Mouse (Mus musculus): ENCODE results near the gene Dyrk1a. TPM values are rescaled to one million over a fixed set of nuclear protein-coding genes. Genes with fewer than 3 reads are reported as not detected.
A peak's percentile ranks its signal among the peaks of the same experiment; 100 is the strongest.

The Dyrk1a gene
- polyA plus RNA-seq, 1 experiment from 2014 or later, result 9.4 TPM

DNA sequence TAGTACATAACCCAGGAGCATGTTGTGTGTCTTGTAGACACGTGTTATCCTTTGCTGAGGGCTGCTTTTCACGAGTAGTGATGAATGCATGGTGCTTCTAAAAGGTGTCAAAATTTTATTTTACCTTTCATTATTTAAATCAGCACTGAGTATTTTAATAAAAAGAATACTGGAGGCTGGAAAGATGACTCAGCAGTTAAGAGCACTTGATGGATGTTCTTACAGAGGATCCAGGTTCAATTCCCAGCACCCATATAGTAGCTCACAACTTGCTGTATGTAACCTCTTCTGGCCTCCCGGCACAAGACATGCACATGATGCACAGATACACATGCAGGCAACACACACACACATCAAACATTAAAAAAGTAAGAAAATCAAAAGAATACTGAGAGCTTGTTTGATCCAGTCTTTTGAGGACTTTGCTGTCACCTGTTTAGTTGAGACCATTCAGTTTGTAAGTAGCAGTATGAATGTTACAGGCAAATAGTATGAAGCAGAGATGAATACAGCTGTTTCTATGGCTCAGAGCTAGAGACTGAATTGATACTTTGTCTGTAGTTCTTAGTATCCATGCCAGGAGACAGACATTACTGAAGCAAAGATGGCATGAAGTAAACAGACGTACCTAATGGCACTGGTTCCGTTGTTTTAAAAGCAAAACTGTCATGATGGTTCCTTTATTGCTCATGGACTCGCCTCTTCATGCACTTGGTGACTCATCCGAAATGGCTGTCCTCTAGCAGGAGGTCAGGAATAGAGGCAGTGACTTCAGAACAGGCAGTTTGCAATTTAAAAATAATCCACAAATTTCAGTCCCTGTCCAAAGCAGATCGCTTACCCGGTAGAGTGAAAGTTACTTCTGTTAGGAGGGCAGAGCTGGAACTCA, 39.1 kb downstream of the Dyrk1a start:
- H3K4me3 ChIP-seq (ENCODE audit: low read length), result no peak overlapping the region
- no peaks in the 10 kb centered on the region for H3K27me3 ChIP-seq (replicated peaks; ENCODE audit: control insufficient read depth, insufficient read depth, low read length)
- ATAC-seq, result no peak
- H3K4me1 ChIP-seq (ENCODE audit: control insufficient read depth, insufficient read depth, low read depth, low read length), result no peaks in the 10 kb centered on the region; the same call in 1 of the 2 replicates
- 87% methylated on average over 9 of the region's 9 CpGs for WGBS
- H3K27ac ChIP-seq (ENCODE audit: low read depth, low read length), result no peak overlapping the region
- H3K9me3 ChIP-seq (ENCODE audit: control insufficient read depth, low read length), result no peaks in the 10 kb centered on the region
- H3K36me3 ChIP-seq (ENCODE audit: control insufficient read depth, insufficient read depth, low read length), result no peaks in the 10 kb centered on the region
- H3K9ac ChIP-seq (ENCODE audit: low read depth, low read length), result no peak overlapping the region
- no peak overlapping the region for H3K4me2 ChIP-seq (ENCODE audit: low read length)

DNA sequence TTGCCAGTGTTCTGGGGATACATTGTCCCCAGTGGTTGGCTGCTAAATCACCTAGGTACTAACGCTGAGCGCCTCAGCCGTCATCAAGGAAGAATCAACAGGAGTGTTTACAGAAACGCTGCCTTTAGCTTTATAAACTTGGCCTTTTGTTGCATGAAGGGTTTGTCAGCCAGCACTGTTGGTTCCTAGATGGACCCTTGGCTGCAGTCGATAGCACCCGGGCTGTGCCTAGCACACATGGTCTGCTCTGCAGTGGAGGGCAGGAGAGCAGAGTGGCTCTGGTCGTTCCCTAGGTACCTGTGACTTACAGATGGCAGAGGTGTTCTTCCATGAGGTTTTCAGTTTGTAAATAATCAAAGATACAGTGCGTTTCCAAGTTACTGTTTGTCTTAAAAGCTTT, 42.8 kb downstream of the Dyrk1a start:
- Histone ChIP-seq H3K9me3 (ENCODE audit: control insufficient read depth, low read length) (no peaks in the 10 kb centered on the region), H3K27me3 (replicated peaks; ENCODE audit: control insufficient read depth, insufficient read depth, low read length) (no peaks in the 10 kb centered on the region), H3K27ac (ENCODE audit: low read depth, low read length) (no peak overlapping the region), H3K4me2 (ENCODE audit: low read length) (no peak overlapping the region), H3K36me3 (ENCODE audit: control insufficient read depth, insufficient read depth, low read length) (no peaks in the 10 kb centered on the region), H3K9ac (ENCODE audit: low read depth, low read length) (no peak overlapping the region), H3K4me1 (ENCODE audit: control insufficient read depth, insufficient read depth, low read depth, low read length) (no peaks in the 10 kb centered on the region; the same call in 1 of the 2 replicates), H3K4me3 (ENCODE audit: low read length) (no peak overlapping the region)
- WGBS, result 74% methylated on average over 8 of the region's 8 CpGs
- no peak for ATAC-seq

DNA sequence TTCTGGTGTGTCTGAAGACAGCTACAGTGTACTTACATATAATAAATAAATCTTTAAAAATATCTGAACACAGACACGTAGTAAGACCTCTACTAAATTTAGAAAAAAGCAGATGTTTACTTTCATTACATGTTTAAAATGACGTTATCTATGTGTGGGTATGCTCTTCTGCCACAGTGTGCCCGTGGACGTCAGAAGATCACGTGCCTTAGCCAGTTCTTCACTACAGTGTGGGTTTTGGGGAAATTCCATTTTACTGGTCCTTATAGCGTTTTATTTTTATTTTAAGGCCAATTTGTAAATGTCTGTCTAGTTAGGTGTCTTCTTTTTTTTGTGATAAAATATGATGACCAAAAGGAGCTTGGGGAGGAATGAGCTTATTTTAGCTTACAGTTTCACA, 47.4 kb downstream of the Dyrk1a start:
- 95% methylated on average over 6 of the region's 6 CpGs for WGBS
- Histone ChIP-seq H3K27ac (ENCODE audit: low read depth, low read length) (no peak overlapping the region), H3K4me1 (ENCODE audit: control insufficient read depth, insufficient read depth, low read depth, low read length) (no peaks in the 10 kb centered on the region; the same call in 1 of the 2 replicates), H3K27me3 (replicated peaks; ENCODE audit: control insufficient read depth, insufficient read depth, low read length) (no peaks in the 10 kb centered on the region), H3K9ac (ENCODE audit: low read depth, low read length) (no peak overlapping the region), H3K4me3 (ENCODE audit: low read length) (no peak overlapping the region), H3K9me3 (ENCODE audit: control insufficient read depth, low read length) (no peaks in the 10 kb centered on the region), H3K36me3 (ENCODE audit: control insufficient read depth, insufficient read depth, low read length) (no peaks in the 10 kb centered on the region; the same call in 1 of the 2 replicates), H3K4me2 (ENCODE audit: low read length) (no peak overlapping the region)
- ATAC-seq, result no peak

DNA sequence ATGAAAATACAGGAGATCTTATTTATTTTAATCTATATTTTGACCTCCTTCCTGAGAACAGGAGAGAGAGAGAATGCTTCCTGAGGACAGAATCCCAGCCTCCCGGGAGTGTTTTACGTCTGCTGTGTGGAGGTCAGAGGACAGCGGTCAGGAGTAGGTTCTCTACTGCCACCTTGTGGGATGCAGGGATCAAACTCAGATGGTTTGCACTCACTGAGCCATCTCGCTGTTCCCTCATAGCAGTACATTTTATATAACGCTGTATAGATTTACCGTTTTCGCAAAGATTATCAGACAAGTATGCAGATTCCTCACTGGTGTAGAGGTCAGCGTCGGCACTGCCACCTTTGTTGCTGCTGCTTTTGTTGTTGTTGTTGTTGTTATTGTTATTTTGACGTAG, 48.7 kb downstream of the Dyrk1a start:
- ATAC-seq, result peak; percentile 55; the same call in 1 of the 2 replicates
- 54% methylated on average over 10 of the region's 10 CpGs for WGBS
- H3K4me3 ChIP-seq (ENCODE audit: low read length), result no peak overlapping the region
- H3K9ac ChIP-seq (ENCODE audit: low read depth, low read length), result no peak overlapping the region
- H3K27ac ChIP-seq (ENCODE audit: low read depth, low read length), result no peak overlapping the region
- no peaks in the 10 kb centered on the region for H3K9me3 ChIP-seq (ENCODE audit: control insufficient read depth, low read length)
- H3K27me3 ChIP-seq (replicated peaks; ENCODE audit: control insufficient read depth, insufficient read depth, low read length), result no peaks in the 10 kb centered on the region
- H3K4me1 ChIP-seq (ENCODE audit: control insufficient read depth, insufficient read depth, low read depth, low read length), result no peaks in the 10 kb centered on the region; the same call in 1 of the 2 replicates
- no peak overlapping the region for H3K4me2 ChIP-seq (ENCODE audit: low read length)
- H3K36me3 ChIP-seq (ENCODE audit: control insufficient read depth, insufficient read depth, low read length), result no peaks in the 10 kb centered on the region; the same call in 1 of the 2 replicates

DNA sequence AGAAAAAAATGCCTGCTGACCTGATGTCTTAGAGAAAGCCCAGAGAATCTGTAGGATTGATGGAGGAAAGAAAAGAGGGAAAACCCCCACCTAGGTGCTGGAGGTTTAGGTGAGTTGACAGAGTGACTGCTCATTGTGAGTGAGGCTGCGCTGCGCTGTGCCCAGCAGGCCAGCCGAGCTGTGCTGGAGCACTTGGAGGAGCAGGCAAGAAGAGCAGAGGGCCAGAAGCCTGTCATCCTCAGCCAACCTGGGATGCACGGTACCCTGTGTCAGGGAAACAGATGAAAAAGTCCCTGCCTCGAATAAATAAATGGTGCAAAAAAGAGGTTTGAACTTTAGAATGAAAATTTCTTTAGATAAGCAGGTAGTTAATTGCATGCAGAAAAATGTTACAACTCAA, 49.5 kb downstream of the Dyrk1a start:
- Histone ChIP-seq H3K4me1 (ENCODE audit: control insufficient read depth, insufficient read depth, low read depth, low read length) (no peaks in the 10 kb centered on the region; the same call in 1 of the 2 replicates), H3K36me3 (ENCODE audit: control insufficient read depth, insufficient read depth, low read length) (no peaks in the 10 kb centered on the region; the same call in 1 of the 2 replicates), H3K9me3 (ENCODE audit: control insufficient read depth, low read length) (no peaks in the 10 kb centered on the region), H3K4me2 (ENCODE audit: low read length) (no peak overlapping the region), H3K4me3 (ENCODE audit: low read length) (no peak overlapping the region), H3K27me3 (replicated peaks; ENCODE audit: control insufficient read depth, insufficient read depth, low read length) (no peaks in the 10 kb centered on the region), H3K27ac (ENCODE audit: low read depth, low read length) (no peak overlapping the region), H3K9ac (ENCODE audit: low read depth, low read length) (no peak overlapping the region)
- 93% methylated on average over 5 of the region's 5 CpGs for WGBS
- ATAC-seq, result no peak

DNA sequence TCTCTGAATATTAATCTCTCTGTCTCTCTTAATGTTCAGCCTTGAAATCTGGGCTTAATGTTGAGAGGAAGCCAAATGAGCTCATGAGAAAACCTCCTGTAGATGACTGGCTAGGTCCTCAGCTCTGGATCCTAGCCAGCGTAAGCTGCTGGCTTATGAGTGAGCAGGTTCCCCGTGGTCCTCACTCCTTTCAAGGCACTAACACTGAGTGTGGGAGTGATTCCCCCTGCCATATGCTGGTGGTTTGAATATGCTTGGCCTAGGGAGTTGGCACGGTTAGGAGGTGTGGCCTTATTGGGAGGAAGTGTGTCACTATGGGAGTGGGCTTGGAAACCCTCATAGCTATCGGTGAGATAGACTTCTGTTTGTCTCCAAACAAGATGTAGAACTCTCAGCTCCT, 55.1 kb downstream of the Dyrk1a start:
- peaks cover 12% of the 10 kb centered on the region for H3K4me1 ChIP-seq (ENCODE audit: control insufficient read depth, insufficient read depth, low read depth, low read length)
- H3K36me3 ChIP-seq (ENCODE audit: control insufficient read depth, insufficient read depth, low read length), result no peaks in the 10 kb centered on the region; the same call in 1 of the 2 replicates
- H3K27ac ChIP-seq (ENCODE audit: low read depth, low read length), result 0 out of 2 replicates have a peak overlapping the region, but pooled peaks have one; percentile 23
- ATAC-seq, result peak; percentile 62
- no peak overlapping the region for H3K4me3 ChIP-seq (ENCODE audit: low read length)
- WGBS, result 50% methylated on average over 4 of the region's 4 CpGs
- H3K4me2 ChIP-seq (ENCODE audit: low read length), result no peak overlapping the region
- no peak overlapping the region for H3K9ac ChIP-seq (ENCODE audit: low read depth, low read length)
- H3K9me3 ChIP-seq (ENCODE audit: control insufficient read depth, low read length), result no peaks in the 10 kb centered on the region
- no peaks in the 10 kb centered on the region for H3K27me3 ChIP-seq (replicated peaks; ENCODE audit: control insufficient read depth, insufficient read depth, low read length)

DNA sequence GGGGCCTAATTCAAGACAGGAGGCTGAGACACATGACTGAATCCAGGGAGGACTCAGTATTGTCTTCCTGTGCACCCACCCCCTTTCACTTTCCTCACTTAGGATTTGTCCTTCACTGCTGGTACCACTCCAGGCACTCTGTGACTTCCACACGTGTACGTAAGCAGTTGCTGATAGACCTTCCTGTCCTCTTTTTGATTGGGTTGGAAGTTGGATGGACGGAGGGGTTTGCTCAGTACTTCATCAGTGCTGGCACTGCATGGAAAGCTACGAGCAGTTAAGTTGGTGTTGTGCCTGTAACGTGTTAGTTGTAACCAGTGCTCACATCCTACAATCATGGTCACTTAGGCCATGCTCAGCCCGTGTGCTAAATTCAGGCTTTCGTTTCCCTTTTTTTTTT, 55.8 kb downstream of the Dyrk1a start:
- Histone ChIP-seq H3K9me3 (ENCODE audit: control insufficient read depth, low read length) (no peaks in the 10 kb centered on the region), H3K9ac (ENCODE audit: low read depth, low read length) (no peak overlapping the region), H3K36me3 (ENCODE audit: control insufficient read depth, insufficient read depth, low read length) (no peaks in the 10 kb centered on the region), H3K27ac (ENCODE audit: low read depth, low read length) (no peak overlapping the region), H3K4me2 (ENCODE audit: low read length) (no peak overlapping the region), H3K27me3 (replicated peaks; ENCODE audit: control insufficient read depth, insufficient read depth, low read length) (no peaks in the 10 kb centered on the region), H3K4me3 (ENCODE audit: low read length) (no peak overlapping the region), H3K4me1 (ENCODE audit: control insufficient read depth, insufficient read depth, low read depth, low read length) (peaks cover 12% of the 10 kb centered on the region)
- 92% methylated on average over 7 of the region's 7 CpGs for WGBS
- 0 out of 2 replicates have a peak, but pooled peaks have one; percentile 2 for ATAC-seq

DNA sequence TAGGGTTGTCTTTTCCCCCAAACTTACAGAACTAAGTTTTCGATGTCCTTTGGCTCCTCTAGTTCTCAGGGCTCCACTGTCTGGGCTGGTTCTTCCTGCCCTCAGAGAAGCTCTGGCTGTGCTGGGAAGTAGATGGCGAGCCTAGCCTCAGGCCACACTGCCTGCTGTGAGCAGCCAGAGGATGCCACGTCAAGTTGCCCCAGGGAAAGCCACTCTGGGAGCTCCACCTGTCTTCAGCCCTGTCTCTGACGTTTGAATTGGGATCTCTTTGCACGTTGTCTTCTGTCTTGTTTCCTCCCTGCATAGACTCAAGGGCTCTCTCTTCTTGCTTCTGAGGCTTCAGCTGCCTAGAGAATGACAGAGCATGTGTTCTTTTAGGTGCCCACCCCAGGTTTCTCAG, 57.9 kb downstream of the Dyrk1a start:
- Histone ChIP-seq H3K4me1 (ENCODE audit: control insufficient read depth, insufficient read depth, low read depth, low read length) (peaks cover 19% of the 10 kb centered on the region), H3K4me3 (ENCODE audit: low read length) (no peak overlapping the region), H3K9me3 (ENCODE audit: control insufficient read depth, low read length) (no peaks in the 10 kb centered on the region), H3K27me3 (replicated peaks; ENCODE audit: control insufficient read depth, insufficient read depth, low read length) (no peaks in the 10 kb centered on the region), H3K27ac (ENCODE audit: low read depth, low read length) (no peak overlapping the region), H3K9ac (ENCODE audit: low read depth, low read length) (no peak overlapping the region), H3K4me2 (ENCODE audit: low read length) (no peak overlapping the region), H3K36me3 (ENCODE audit: control insufficient read depth, insufficient read depth, low read length) (no peaks in the 10 kb centered on the region)
- no peak for ATAC-seq
- 47% methylated on average over 5 of the region's 5 CpGs for WGBS

DNA sequence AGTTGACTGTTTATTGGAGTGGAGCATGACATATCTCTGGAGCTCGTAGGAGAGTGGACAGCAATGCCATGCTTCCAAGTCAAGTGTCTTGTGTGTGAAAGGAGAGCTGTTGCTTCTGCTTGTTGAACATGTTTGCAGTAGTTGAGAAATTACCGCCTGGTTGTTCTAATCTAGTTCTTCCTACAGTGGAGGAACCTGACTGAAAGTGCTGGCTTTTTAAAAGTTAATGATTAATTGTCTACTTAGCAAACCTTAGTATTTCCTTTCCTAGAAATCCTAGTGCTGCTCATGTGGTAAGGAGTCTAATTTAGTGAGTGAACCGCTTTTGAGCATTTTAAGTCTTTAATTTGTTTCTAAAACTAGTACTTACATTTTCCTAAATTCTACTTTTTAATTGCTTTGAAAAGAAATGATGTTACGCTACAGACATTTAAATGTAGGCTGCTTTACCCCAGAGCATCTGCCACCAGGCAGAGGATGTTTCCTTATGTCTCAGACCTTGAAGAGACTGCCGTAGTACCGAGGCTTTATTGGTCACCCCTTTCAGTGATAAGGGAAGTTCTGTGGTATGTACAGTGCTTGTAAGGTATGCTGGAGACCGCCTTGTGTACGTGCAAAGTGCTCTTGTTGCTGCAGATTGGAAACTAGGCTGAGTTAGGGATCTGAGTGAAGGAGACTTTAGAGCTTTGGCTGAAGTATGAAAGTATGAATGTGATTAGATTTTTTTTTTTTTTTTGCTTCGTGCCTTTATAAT, 59.3 kb downstream of the Dyrk1a start:
- no peaks in the 10 kb centered on the region for H3K9me3 ChIP-seq (ENCODE audit: control insufficient read depth, low read length)
- H3K4me3 ChIP-seq (ENCODE audit: low read length), result no peak overlapping the region
- no peak for ATAC-seq
- H3K27me3 ChIP-seq (replicated peaks; ENCODE audit: control insufficient read depth, insufficient read depth, low read length), result no peaks in the 10 kb centered on the region
- no peak overlapping the region for H3K27ac ChIP-seq (ENCODE audit: low read depth, low read length)
- 86% methylated on average over 9 of the region's 9 CpGs for WGBS
- no peak overlapping the region for H3K9ac ChIP-seq (ENCODE audit: low read depth, low read length)
- no peak overlapping the region for H3K4me2 ChIP-seq (ENCODE audit: low read length)
- H3K36me3 ChIP-seq (ENCODE audit: control insufficient read depth, insufficient read depth, low read length), result no peaks in the 10 kb centered on the region
- peaks cover 20% of the 10 kb centered on the region for H3K4me1 ChIP-seq (ENCODE audit: control insufficient read depth, insufficient read depth, low read depth, low read length)
